Mouse (Mus musculus): ENCODE measurements around the gene Sec23ip.

- TF ChIP-seq CTCF (IDR thresholded peaks at IDR 0.05; ENCODE audit: low read depth, low read length) (no peak), GATA1 (IDR thresholded peaks at IDR 0.05; ENCODE audit: borderline replicate concordance, low read length) (no peak), POLR2AphosphoS5 (IDR thresholded peaks at IDR 0.05; ENCODE audit: insufficient replicate concordance, low read depth, low read length) (no peak), GATA2 (IDR thresholded peaks at IDR 0.05; ENCODE audit: borderline replicate concordance, low read depth, low read length) (no peak), TAL1 (conservative IDR thresholded peaks at IDR 0.05; ENCODE audit: low read depth, low read length) (no peak)
These were observed 14.2 kb downstream of the Sec23ip start for GRCm38 (mm10) chr7:128758948-128759347.
